Mouse (Mus musculus) regulatory T cell (primary cell): ENCODE measurements around the gene Rims3.

Source experiments
- in situ Hi-C: fragments of 300-600 bp; cut with MboI, MseI; formaldehyde crosslinking; loops from one replicate; pipeline ENCODE4 v1.15.1; 2025; ENCODE audit warnings: high pct_unique_total_duplicates

The Rims3 gene

GRCm38 (mm10) chr4:120848909-120849308, 5.7 kb upstream of the Rims3 start:
- in situ Hi-C loops, result loop anchor here (5.0 to 10.0 kb wide), 3 partner anchors 33 to 64 kb away; no protein-coding TSS in a partner anchor

DNA sequence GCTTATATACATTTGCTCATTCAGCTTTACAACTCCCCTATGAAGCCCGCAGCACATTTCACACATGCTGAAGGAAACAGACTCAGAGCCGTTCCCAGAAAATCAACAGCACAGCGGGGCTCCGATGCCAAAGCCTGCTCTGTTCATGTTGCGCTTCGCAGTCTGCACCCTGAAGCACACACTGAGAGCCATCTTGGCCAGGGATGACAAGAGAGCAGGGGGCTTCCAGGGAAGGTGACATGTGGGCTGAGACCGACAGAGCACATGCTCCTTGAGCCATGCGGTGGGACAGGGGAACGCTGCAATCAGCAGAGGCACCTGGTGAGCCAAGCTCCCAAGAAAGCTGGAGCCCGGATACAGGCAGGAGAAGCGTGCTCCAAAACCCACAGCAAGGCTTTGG, 5.2 kb upstream of the Rims3 start:
- in situ Hi-C loops, result loop anchor here (5.0 to 10.0 kb wide), 3 partner anchors 33 to 65 kb away; no protein-coding TSS in a partner anchor

DNA sequence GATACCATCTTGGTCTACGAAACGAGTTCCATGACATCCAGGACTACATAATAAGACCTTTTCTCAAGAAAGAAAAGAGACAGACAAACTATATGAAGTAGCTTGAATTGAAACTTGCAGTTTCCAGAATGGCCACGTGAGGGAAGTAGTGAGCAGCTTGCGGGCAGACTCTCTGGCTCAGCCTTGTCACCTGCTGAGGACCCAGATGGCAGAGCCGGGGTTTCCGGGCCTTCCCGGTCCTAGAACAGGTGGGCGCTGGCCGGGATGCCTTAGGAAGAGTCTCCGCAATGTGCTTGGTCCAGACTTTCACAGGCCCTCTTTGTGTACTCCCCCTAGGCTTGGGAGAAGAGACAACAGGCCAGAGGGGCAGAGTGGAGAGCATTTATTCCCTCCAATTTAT, 3.7 kb upstream of the Rims3 start:
- in situ Hi-C loops, result no loop called here

GRCm38 (mm10) chr4:120855360-120856060, 894 bp downstream of the Rims3 start:
- in situ Hi-C loops, result no loop called here

- in situ Hi-C loops, result no loop called here
These were observed 1.8 kb downstream of the Rims3 start for GRCm38 (mm10) chr4:120856376-120856775.

- in situ Hi-C loops, result no loop called here
These were observed 5.2 kb downstream of the Rims3 start for GRCm38 (mm10) chr4:120859865-120860264.

- in situ Hi-C loops, result no loop called here
These were observed 11.6 kb downstream of the Rims3 start for GRCm38 (mm10) chr4:120866211-120866610.

GRCm38 (mm10) chr4:120868246-120868645, 13.6 kb downstream of the Rims3 start:
- in situ Hi-C loops, result no loop called here

GRCm38 (mm10) chr4:120868988-120869387, 14.4 kb downstream of the Rims3 start:
- in situ Hi-C loops, result no loop called here

DNA sequence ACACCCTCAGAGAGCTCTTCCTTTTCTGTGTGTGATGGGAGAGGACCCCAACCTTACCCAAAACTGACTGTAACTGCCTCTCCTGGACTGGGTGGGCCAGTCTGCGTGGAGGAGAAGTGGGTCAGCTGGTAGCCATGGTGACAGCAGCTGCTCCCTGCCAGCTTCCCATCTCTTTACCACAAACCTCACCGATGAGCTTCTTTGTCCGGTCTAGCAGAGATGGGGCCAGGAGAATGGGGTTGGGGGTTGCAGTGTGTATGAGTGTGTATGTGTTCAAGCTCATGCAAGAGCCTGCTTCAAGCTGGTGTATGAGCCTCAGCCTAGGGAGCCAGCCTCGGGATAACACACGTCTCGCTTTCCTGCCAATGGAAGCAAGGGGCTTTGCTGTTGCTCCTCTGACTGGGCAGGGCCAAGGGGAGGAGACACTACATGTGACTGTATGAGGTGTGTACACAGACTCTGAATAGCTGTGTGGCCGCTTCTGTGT, 15.7 kb downstream of the Rims3 start:
- in situ Hi-C loops, result no loop called here

- in situ Hi-C loops, result no loop called here
These were observed 21.3 kb downstream of the Rims3 start for GRCm38 (mm10) chr4:120875961-120876360.

DNA sequence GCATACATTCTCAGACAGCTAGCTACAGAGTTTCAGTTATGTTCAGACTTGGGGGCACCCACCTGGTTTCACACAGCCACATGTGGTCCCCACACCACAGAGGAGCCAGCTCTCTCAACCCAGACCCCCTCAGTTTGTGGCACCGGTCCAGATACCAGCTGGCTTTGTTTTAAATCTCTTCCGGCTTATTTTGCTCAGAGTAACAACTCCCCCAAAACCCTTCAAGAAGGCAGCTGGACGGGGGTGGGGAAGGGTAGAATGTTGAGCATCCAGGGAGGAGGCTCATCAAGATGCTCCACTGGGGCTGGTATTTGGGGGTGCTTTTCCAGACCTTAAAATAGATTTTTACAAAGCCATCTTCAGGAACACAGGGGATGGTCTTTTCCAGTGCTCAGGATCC, 24.1 kb downstream of the Rims3 start:
- in situ Hi-C loops, result no loop called here

- in situ Hi-C loops, result no loop called here
These were observed 24.8 kb downstream of the Rims3 start for GRCm38 (mm10) chr4:120879386-120879785.

DNA sequence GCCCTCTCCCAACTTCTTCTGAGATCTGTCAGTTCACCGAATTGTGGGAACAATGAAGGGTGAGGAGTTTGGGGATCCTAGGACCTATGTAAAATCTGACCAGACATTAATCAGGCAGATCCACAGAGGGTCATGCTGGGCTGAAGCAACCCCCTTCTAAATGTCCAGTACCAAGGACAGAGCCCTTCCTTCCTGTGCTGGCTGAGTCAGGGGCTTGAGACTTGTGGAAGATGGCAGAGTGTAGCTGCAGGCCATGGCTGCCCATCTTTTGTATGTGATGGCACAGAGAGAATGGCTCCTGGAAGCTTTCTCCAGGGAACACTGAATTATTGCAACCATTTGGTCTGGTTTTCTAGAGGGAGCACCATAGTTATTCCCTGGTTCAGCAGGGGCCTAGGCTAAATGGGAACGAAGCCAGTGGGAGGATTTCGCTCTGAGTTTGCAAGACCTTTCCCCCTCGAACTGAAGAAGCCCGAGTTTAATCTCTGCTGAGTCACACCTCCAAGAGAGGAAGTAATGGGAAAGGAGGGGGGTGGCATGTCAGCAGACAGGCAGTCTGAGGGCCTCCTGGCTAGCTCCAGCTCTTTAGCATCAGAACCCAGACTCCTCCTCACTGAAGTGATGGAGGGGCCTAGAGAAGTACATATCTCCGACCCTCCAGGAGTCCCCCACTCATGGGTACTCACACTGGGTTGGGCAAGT, 26.3 kb downstream of the Rims3 start:
- in situ Hi-C loops, result loop anchor here (5.0 kb wide), 1 partner anchor 34 kb away; no protein-coding TSS in a partner anchor

- in situ Hi-C loops, result loop anchor here (5.0 kb wide), 1 partner anchor 35 kb away; no protein-coding TSS in a partner anchor
These were observed 27.5 kb downstream of the Rims3 start for GRCm38 (mm10) chr4:120882002-120882625.

GRCm38 (mm10) chr4:120885208-120886120, 30.8 kb downstream of the Rims3 start:
- in situ Hi-C loops, result no loop called here

- in situ Hi-C loops, result no loop called here
These were observed 31.5 kb downstream of the Rims3 start for GRCm38 (mm10) chr4:120886131-120886530.

DNA sequence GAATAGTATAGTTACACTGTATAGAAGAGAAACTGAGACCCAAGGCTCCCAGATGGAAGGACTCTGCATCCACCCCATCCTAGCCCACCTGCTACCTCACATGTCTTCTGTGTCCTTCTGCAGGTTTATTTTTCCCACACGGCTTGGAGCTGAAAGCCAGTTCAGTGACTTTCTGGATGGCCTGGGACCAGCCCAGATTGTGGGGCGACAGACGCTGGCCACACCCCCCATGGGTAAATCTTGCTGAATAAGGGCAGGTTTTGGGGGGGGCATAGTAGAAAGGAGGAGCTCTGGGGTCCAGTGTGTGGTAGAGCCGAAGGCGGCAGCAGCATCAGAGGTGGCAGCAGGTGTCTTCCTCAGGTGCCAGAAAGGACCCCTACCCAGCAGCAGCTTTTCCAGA, 32.2 kb downstream of the Rims3 start:
- in situ Hi-C loops, result no loop called here

DNA sequence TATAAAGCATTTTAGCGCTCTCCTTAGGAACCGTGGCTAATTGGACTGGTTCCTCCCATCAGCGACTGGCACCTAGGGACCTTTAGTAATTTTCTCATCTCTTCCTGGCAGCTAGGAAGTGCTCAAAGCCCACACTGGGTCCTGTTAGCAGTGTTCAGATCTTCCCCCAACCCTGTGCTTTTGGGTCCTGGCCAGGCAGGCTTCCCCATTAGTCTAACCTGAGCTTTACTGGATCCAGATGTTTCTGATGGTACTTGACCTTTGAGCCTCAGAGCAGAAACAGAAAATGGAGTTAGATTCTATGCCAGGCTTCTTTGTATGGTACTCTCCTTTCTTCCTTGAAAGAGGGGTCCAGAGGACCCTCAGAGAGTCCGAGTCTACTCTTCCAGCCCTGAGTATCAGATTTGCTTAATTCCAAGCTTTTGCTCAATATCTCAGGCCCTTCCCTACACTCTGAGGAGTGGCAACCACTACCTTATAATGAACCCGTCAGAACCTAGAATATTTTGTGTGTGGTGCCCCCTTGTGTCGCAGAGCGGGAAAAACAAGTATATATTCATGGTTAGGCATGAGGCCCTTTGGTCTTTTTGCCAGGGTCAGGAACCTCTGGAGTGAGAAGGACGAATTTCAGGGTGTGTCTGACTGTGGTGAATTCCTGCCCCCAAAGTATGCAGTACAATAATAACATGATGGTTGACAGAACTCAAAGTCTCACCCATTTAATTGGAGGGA, 32.9 kb downstream of the Rims3 start:
- in situ Hi-C loops, result no loop called here

- in situ Hi-C loops, result no loop called here
These were observed 34.3 kb downstream of the Rims3 start for GRCm38 (mm10) chr4:120888884-120889283.
